Mouse (Mus musculus) heart, embryonic 11.5 days (tissue): ENCODE measurements around the gene Tmem211. TPM values are rescaled to one million over a fixed set of nuclear protein-coding genes. Genes with fewer than 3 reads are reported as not detected.
A peak's percentile ranks its signal among the peaks of the same experiment; 100 is the strongest.

Source experiments
- ATAC-seq: fragments of 200-750 bp; cut with Nextera tagmentation; replicated peaks from 2 replicates; pipeline ENCODE4 v1.8.0; 2017; ENCODE audit warnings: moderate library complexity; ENCODE audit not compliant: insufficient number of reproducible peaks, low FRiP score, low TSS enrichment
- H3K27ac ChIP-seq: fragments of 300-500 bp; sonication (generic); 2 replicates; pipeline ENCODE4 v1.5.1; 2014; ENCODE audit warnings: mild to moderate bottlenecking, low read depth, low read length
- H3K27me3 ChIP-seq: fragments of 300-500 bp; sonication (generic); 2 replicates; pipeline ENCODE4 v1.6.1; 2014; ENCODE audit warnings: mild to moderate bottlenecking, low read length, mixed read lengths; ENCODE audit not compliant: control insufficient read depth, insufficient read depth
- H3K36me3 ChIP-seq: fragments of 300-500 bp; sonication (generic); 2 replicates; pipeline ENCODE4 v1.6.1; 2014; ENCODE audit warnings: mild to moderate bottlenecking, low read length, moderate library complexity, mixed read lengths; ENCODE audit not compliant: control insufficient read depth, insufficient read depth
- H3K4me1 ChIP-seq: fragments of 300-500 bp; sonication (generic); 2 replicates; pipeline ENCODE4 v1.6.1; 2014; ENCODE audit warnings: low read length; ENCODE audit not compliant: control insufficient read depth, insufficient read depth
- H3K4me2 ChIP-seq: fragments of 300-500 bp; sonication (generic); 2 replicates; pipeline ENCODE4 v1.6.1; 2014; ENCODE audit warnings: mild to moderate bottlenecking, moderate library complexity
- H3K4me3 ChIP-seq: fragments of 300-500 bp; sonication (generic); 2 replicates; pipeline ENCODE4 v1.5.1; 2014; ENCODE audit warnings: low read depth, low read length
- H3K9ac ChIP-seq: fragments of 300-500 bp; sonication (generic); 2 replicates; pipeline ENCODE4 v1.6.1; 2014; ENCODE audit warnings: mild to moderate bottlenecking, low read depth, low read length, moderate library complexity
- H3K9me3 ChIP-seq: fragments of 300-500 bp; sonication (generic); replicated peaks from 2 replicates; pipeline ENCODE4 v1.6.1; 2016; ENCODE audit warnings: low read length; ENCODE audit not compliant: control insufficient read depth
- WGBS: fragments of 180-500 bp; shearing (Covaris S2); extraction: QIAGEN DNeasy Blood & Tissue Kit; methylation state at CpG from one replicate; pipeline ENCODE4 v1.1.7; 2014; ENCODE audit not compliant: insufficient replicate concordance; 5-methylcytosine and 5-hydroxymethylcytosine counted together
- polyA plus RNA-seq: library from polyadenylated mRNA; unstranded; fragments of >200 nt; fragmentation: Nextera tagmentation; extraction: Ambion mirVana; gene quantifications from 2 replicates; pipeline ENCODE4 v1.2.1, GENCODE M21; 2014

Gene Tmem211
- polyA plus RNA-seq, 1 experiment from 2014 or later = not detected

GRCm38 (mm10) chr5:113195451-113195850 lies 31.3 kb upstream of the Tmem211 start:
- Histone ChIP-seq H3K27ac (no peak overlapping the region), H3K36me3 (no peaks in the 10 kb centered on the region), H3K27me3 (no peaks in the 10 kb centered on the region), H3K4me1 (peaks cover 26% of the 10 kb centered on the region), H3K4me2 (no peak overlapping the region), H3K4me3 (no peak overlapping the region), H3K9me3 (no peaks in the 10 kb centered on the region), H3K9ac (no peak overlapping the region)
- ATAC-seq = no peak
- WGBS = 84% methylated on average over 12 of the region's 12 CpGs

GRCm38 (mm10) chr5:113195907-113196306 lies 30.8 kb upstream of the Tmem211 start:
- H3K4me3 ChIP-seq = no peak overlapping the region
- H3K36me3 ChIP-seq = no peaks in the 10 kb centered on the region
- H3K27ac ChIP-seq = no peak overlapping the region
- H3K9me3 ChIP-seq = no peaks in the 10 kb centered on the region
- H3K4me1 ChIP-seq = peaks cover 26% of the 10 kb centered on the region
- H3K9ac ChIP-seq = no peak overlapping the region
- no peak for ATAC-seq
- WGBS = 87% methylated on average over 6 of the region's 6 CpGs
- no peaks in the 10 kb centered on the region for H3K27me3 ChIP-seq
- H3K4me2 ChIP-seq = no peak overlapping the region

- Histone ChIP-seq H3K27me3 (no peaks in the 10 kb centered on the region), H3K36me3 (no peaks in the 10 kb centered on the region), H3K4me2 (no peak overlapping the region), H3K9me3 (no peaks in the 10 kb centered on the region), H3K4me3 (no peak overlapping the region), H3K9ac (no peak overlapping the region), H3K4me1 (peaks cover 26% of the 10 kb centered on the region), H3K27ac (peak overlapping the region; percentile 51)
- ATAC-seq = no peak
- 28% methylated on average over 9 of the region's 9 CpGs for WGBS
Measured at GRCm38 (mm10) chr5:113196916-113197794, 29.6 kb upstream of the Tmem211 start.

- no peak overlapping the region for H3K9ac ChIP-seq
- H3K27me3 ChIP-seq = no peaks in the 10 kb centered on the region
- no peak overlapping the region for H3K4me2 ChIP-seq
- H3K4me1 ChIP-seq = peaks cover 23% of the 10 kb centered on the region
- no peak overlapping the region for H3K4me3 ChIP-seq
- no peak for ATAC-seq
- peak overlapping the region; percentile 36; the same call in 1 of the 2 replicates for H3K27ac ChIP-seq
- H3K36me3 ChIP-seq = no peaks in the 10 kb centered on the region
- no peaks in the 10 kb centered on the region for H3K9me3 ChIP-seq
- 44% methylated on average over 8 of the region's 8 CpGs for WGBS
Measured at GRCm38 (mm10) chr5:113199126-113199771, 27.5 kb upstream of the Tmem211 start.

GRCm38 (mm10) chr5:113199772-113200134 lies 27.0 kb upstream of the Tmem211 start:
- H3K9me3 ChIP-seq = no peaks in the 10 kb centered on the region
- H3K4me3 ChIP-seq = no peak overlapping the region
- peak overlapping the region; percentile 36 for H3K27ac ChIP-seq
- no peak overlapping the region for H3K4me2 ChIP-seq
- H3K36me3 ChIP-seq = no peaks in the 10 kb centered on the region
- no peaks in the 10 kb centered on the region for H3K27me3 ChIP-seq
- H3K4me1 ChIP-seq = peaks cover 23% of the 10 kb centered on the region
- no peak for ATAC-seq
- H3K9ac ChIP-seq = no peak overlapping the region
- WGBS = 79% methylated on average over 10 of the region's 10 CpGs

GRCm38 (mm10) chr5:113204193-113204592 lies 22.5 kb upstream of the Tmem211 start:
- H3K4me1 ChIP-seq = peaks cover 12% of the 10 kb centered on the region
- no peak overlapping the region for H3K27ac ChIP-seq
- H3K9ac ChIP-seq = no peak overlapping the region
- H3K9me3 ChIP-seq = no peaks in the 10 kb centered on the region
- no peak overlapping the region for H3K4me2 ChIP-seq
- no peak overlapping the region for H3K4me3 ChIP-seq
- no peak for ATAC-seq
- H3K36me3 ChIP-seq = no peaks in the 10 kb centered on the region
- 84% methylated on average over 9 of the region's 9 CpGs for WGBS
- H3K27me3 ChIP-seq = no peaks in the 10 kb centered on the region

GRCm38 (mm10) chr5:113206670-113207352 lies 19.9 kb upstream of the Tmem211 start:
- Histone ChIP-seq H3K9me3 (no peaks in the 10 kb centered on the region), H3K36me3 (no peaks in the 10 kb centered on the region), H3K27me3 (no peaks in the 10 kb centered on the region), H3K4me3 (no peak overlapping the region), H3K9ac (no peak overlapping the region), H3K27ac (peak overlapping the region; percentile 25), H3K4me1 (peaks cover 15% of the 10 kb centered on the region), H3K4me2 (no peak overlapping the region)
- 0 out of 2 replicates have a peak, but pooled peaks have one; percentile 33 for ATAC-seq
- WGBS = 34% methylated on average over 9 of the region's 9 CpGs

GRCm38 (mm10) chr5:113208048-113208447 lies 18.7 kb upstream of the Tmem211 start:
- Histone ChIP-seq H3K4me3 (no peak overlapping the region), H3K27ac (peak overlapping the region; percentile 47), H3K9me3 (no peaks in the 10 kb centered on the region), H3K36me3 (no peaks in the 10 kb centered on the region), H3K9ac (no peak overlapping the region), H3K27me3 (no peaks in the 10 kb centered on the region), H3K4me1 (peaks cover 15% of the 10 kb centered on the region), H3K4me2 (no peak overlapping the region)
- 55% methylated on average over 4 of the region's 4 CpGs for WGBS
- no peak for ATAC-seq
